Mouse (Mus musculus) stomach, embryonic 15.5 days (tissue): ENCODE measurements around the gene Trnau1ap. TPM values are rescaled to one million over a fixed set of nuclear protein-coding genes. Genes with fewer than 3 reads are reported as not detected.

Source experiments
- polyA plus RNA-seq: library from polyadenylated mRNA; unstranded; fragments of >200 nt; fragmentation: Nextera tagmentation; extraction: Ambion mirVana; gene quantifications from 2 replicates; pipeline ENCODE4 v1.2.1, GENCODE M21; 2015

Gene Trnau1ap
- polyA plus RNA-seq, 1 experiment from 2014 or later, result 67.4 TPM

Other genes with a start within 250 kb of the Trnau1ap start
- gene Oprd1, start 185.1 kb downstream of the Trnau1ap start, polyA plus RNA-seq, result 0.27 and 0.30 TPM in 2 replicates
- gene Ythdf2, start 117.2 kb downstream of the Trnau1ap start, polyA plus RNA-seq, result 73.3 and 79.5 TPM in 2 replicates
- gene Gmeb1, start 67.9 kb downstream of the Trnau1ap start, polyA plus RNA-seq, result 30.1 and 30.3 TPM in 2 replicates
- 38.4 and 43.0 TPM in 2 replicates for gene Taf12, start 55.2 kb downstream of the Trnau1ap start, polyA plus RNA-seq
- 1.8 and 2.4 TPM in 2 replicates for gene Rab42, start 26.2 kb downstream of the Trnau1ap start, polyA plus RNA-seq
- gene Rcc1, start 24.1 kb upstream of the Trnau1ap start, polyA plus RNA-seq, result 68.5 and 74.6 TPM in 2 replicates
- 21.1 and 22.6 TPM in 2 replicates for gene Phactr4, start 93.0 kb upstream of the Trnau1ap start, polyA plus RNA-seq
- 22.0 and 23.4 TPM in 2 replicates for gene Med18, start 134.4 kb upstream of the Trnau1ap start, polyA plus RNA-seq
- gene Sesn2, start 181.0 kb upstream of the Trnau1ap start, polyA plus RNA-seq, result 14.2 TPM in 2 replicates
- gene Atpif1, start 204.1 kb upstream of the Trnau1ap start, polyA plus RNA-seq, result 1,135 and 1,340 TPM in 2 replicates
- gene Dnajc8, start 206.0 kb upstream of the Trnau1ap start, polyA plus RNA-seq, result 140 and 147 TPM in 2 replicates
- gene Ptafr, start 234.5 kb upstream of the Trnau1ap start, polyA plus RNA-seq, result 1.5 and 1.7 TPM in 2 replicates